Mouse (Mus musculus) megakaryocyte, embryonic 14.5 days (primary cell): ENCODE results near the gene Castor2.

Source experiments
- FLI1 ChIP-seq: IDR thresholded peaks from 2 replicates; pipeline ENCODE4 v1.6.1; 2012; ENCODE audit warnings: low read length, inconsistent platforms, mixed read lengths
- GATA1 ChIP-seq: IDR thresholded peaks from 3 replicates; pipeline ENCODE4 v1.6.1; 2012; ENCODE audit warnings: mixed read lengths, low read length, inconsistent platforms, borderline replicate concordance

DNA sequence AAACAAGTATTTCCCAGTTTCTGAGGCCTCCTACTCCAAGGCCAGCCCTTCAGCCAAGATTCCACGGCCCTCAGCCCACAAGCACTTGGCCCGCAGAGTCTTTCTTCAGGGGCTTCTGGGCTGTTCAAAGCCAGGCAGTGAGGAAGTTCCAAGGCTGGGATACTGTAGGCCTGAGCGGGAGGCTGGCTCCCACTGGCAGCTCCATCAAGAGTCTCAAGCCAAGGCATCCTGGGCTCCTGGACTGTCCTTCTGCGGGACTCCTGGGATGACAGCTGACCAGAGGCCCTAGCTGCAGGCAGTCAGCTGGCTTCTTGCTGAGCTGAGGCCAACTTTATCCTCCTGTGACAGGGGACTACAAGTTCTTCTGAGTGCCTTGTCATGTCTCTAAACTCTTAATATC, 48.6 kb downstream of the Castor2 start:
- TF ChIP-seq GATA1 (no peak), FLI1 (no peak)
